Mouse (Mus musculus): Measurements from ENCODE around the gene Stam.

DNA sequence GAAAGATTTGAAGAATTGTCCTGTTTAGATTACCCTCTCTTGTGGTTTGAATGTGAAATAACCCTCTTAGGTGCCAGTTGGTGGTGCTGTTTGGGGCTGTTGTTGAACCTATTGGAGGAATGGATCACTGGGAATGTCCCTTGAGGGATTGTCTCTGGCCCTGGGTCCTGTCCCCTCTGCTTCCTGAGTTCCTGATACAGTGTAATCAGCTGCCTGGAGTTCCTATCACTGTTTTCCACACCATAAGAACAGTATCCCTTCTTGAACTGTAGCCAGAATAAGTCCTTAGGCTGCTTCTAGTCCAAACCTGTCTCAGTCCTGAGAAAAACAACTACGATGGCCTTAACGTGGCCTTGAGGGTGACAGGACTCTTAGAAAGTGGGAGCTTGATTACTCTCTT lies 28.7 kb downstream of the Stam start:
- TF ChIP-seq EP300 (IDR thresholded peaks at IDR 0.05; ENCODE audit: low read depth) = no peak
- no peak for TF ChIP-seq CTCF (IDR thresholded peaks at IDR 0.05; ENCODE audit: low read depth)

All from heart, postnatal 0 days (tissue).